Mouse (Mus musculus) splenic B cell, adult 2 months (primary cell): ENCODE data around the gene Agap2.
"Not testable (repeated sequence)": the region's sequence is repeated elsewhere in the genome, so short reads cannot be mapped to it uniquely, and the experiment has no call there.

Source experiments
- DNase-seq: peaks from one replicate; pipeline ENCODE4 v3.0.0-alpha.2; 2011; ENCODE audit warnings: low read depth, low spot score
- H3K27me3 ChIP-seq: 2 replicates; pipeline ENCODE4 v1.6.1; 2012; ENCODE audit warnings: mild to moderate bottlenecking, low read length, moderate library complexity, mixed read lengths; ENCODE audit not compliant: control insufficient read depth, poor library complexity, insufficient read depth, severe bottlenecking
- H3K36me3 ChIP-seq: 2 replicates; pipeline ENCODE4 v1.6.1; 2012; ENCODE audit warnings: mild to moderate bottlenecking, low read length, moderate library complexity, mixed read lengths; ENCODE audit not compliant: control insufficient read depth, poor library complexity, insufficient read depth, severe bottlenecking

Agap2 gene

GRCm38 (mm10) chr10:127050119-127050474, 25.0 kb upstream of the Agap2 start:
- no peaks in the 10 kb centered on the region; the same call in 1 of the 2 replicates for H3K27me3 ChIP-seq
- H3K36me3 ChIP-seq = no peaks in the 10 kb centered on the region
- no peak for DNase-seq

GRCm38 (mm10) chr10:127054646-127055045, 20.4 kb upstream of the Agap2 start:
- H3K27me3 ChIP-seq = no peaks in the 10 kb centered on the region
- no peak for DNase-seq
- no peaks in the 10 kb centered on the region for H3K36me3 ChIP-seq

GRCm38 (mm10) chr10:127055406-127055805, 19.7 kb upstream of the Agap2 start:
- Histone ChIP-seq H3K27me3 (no peaks in the 10 kb centered on the region), H3K36me3 (no peaks in the 10 kb centered on the region)
- peak; percentile 56 for DNase-seq

GRCm38 (mm10) chr10:127056490-127056889, 18.6 kb upstream of the Agap2 start:
- no peak for DNase-seq
- H3K36me3 ChIP-seq = no peaks in the 10 kb centered on the region
- H3K27me3 ChIP-seq = no peaks in the 10 kb centered on the region

- H3K27me3 ChIP-seq = no peaks in the 10 kb centered on the region
- no peaks in the 10 kb centered on the region for H3K36me3 ChIP-seq
- DNase-seq = peak; percentile 87
Measured at GRCm38 (mm10) chr10:127058161-127058560, 16.9 kb upstream of the Agap2 start.

GRCm38 (mm10) chr10:127058708-127059107, 16.4 kb upstream of the Agap2 start:
- Histone ChIP-seq H3K27me3 (no peaks in the 10 kb centered on the region), H3K36me3 (no peaks in the 10 kb centered on the region)
- DNase-seq = no peak

- DNase-seq = no peak
- Histone ChIP-seq H3K27me3 (no peaks in the 10 kb centered on the region), H3K36me3 (no peaks in the 10 kb centered on the region)
Measured at GRCm38 (mm10) chr10:127059174-127059967, 15.7 kb upstream of the Agap2 start.

GRCm38 (mm10) chr10:127059968-127060916, 14.8 kb upstream of the Agap2 start, which contains the start of gene March9:
Gene March9, minus strand, starts transcription at chr10:127060184.
- DNase-seq = peak; percentile 79
- Histone ChIP-seq H3K27me3 (no peaks in the 10 kb centered on the region), H3K36me3 (no peaks in the 10 kb centered on the region)

- no peaks in the 10 kb centered on the region for H3K27me3 ChIP-seq
- DNase-seq = no peak
- no peaks in the 10 kb centered on the region; the same call in none of the 2 replicates for H3K36me3 ChIP-seq
Measured at GRCm38 (mm10) chr10:127061085-127061484, 14.0 kb upstream of the Agap2 start.

- Histone ChIP-seq H3K27me3 (no peaks in the 10 kb centered on the region), H3K36me3 (no peaks in the 10 kb centered on the region; the same call in none of the 2 replicates)
- DNase-seq = no peak
Measured at GRCm38 (mm10) chr10:127061513-127061912, 13.6 kb upstream of the Agap2 start.

- H3K27me3 ChIP-seq, H3K36me3 ChIP-seq, DNase-seq: not testable (repeated sequence)
Measured at GRCm38 (mm10) chr10:127062101-127062500, 13.0 kb upstream of the Agap2 start.

- Histone ChIP-seq H3K27me3 (no peaks in the 10 kb centered on the region), H3K36me3 (peaks cover 2% of the 10 kb centered on the region)
- no peak for DNase-seq
Measured at GRCm38 (mm10) chr10:127062503-127062902, 12.6 kb upstream of the Agap2 start.

GRCm38 (mm10) chr10:127063239-127063872, 11.7 kb upstream of the Agap2 start, which contains the start of gene Cdk4:
Gene Cdk4, plus strand, starts transcription at chr10:127063534.
- Histone ChIP-seq H3K36me3 (peaks cover 5% of the 10 kb centered on the region), H3K27me3 (no peaks in the 10 kb centered on the region)
- peak; percentile 99 for DNase-seq
